Mouse (Mus musculus) heart, postnatal 0 days (tissue): Measurements from ENCODE around the gene Eif3d. TPM values are rescaled to one million over a fixed set of nuclear protein-coding genes. Genes with fewer than 3 reads are reported as not detected.

Experiments
- ATAC-seq: fragments of 200-750 bp; cut with Nextera tagmentation; 2 replicates; pipeline ENCODE4 v1.8.0; 2017; ENCODE audit warnings: low read depth, moderate number of reproducible peaks, moderate library complexity; ENCODE audit not compliant: insufficient read depth
- DNase-seq: peaks from one replicate; pipeline ENCODE4 v3.0.0-alpha.2; 2016; ENCODE audit warnings: low spot score
- H3K27ac ChIP-seq: fragments of 300-500 bp; sonication (generic); 2 replicates; pipeline ENCODE4 v1.5.1; 2014; ENCODE audit warnings: low read depth, mild to moderate bottlenecking
- H3K27me3 ChIP-seq: fragments of 300-500 bp; sonication (generic); 2 replicates; pipeline ENCODE4 v1.6.1; 2014; ENCODE audit warnings: low read length, mixed read lengths; ENCODE audit not compliant: control insufficient read depth, insufficient read depth
- H3K36me3 ChIP-seq: fragments of 300-500 bp; sonication (generic); replicated peaks from 2 replicates; pipeline ENCODE4 v1.6.1; 2014; ENCODE audit warnings: low read length, mixed read lengths; ENCODE audit not compliant: control insufficient read depth, insufficient read depth
- H3K4me1 ChIP-seq: fragments of 300-500 bp; sonication (generic); 2 replicates; pipeline ENCODE4 v1.6.1; 2014; ENCODE audit warnings: antibody characterized with exemption; ENCODE audit not compliant: control insufficient read depth, insufficient read depth
- H3K4me2 ChIP-seq: fragments of 300-500 bp; sonication (generic); 2 replicates; pipeline ENCODE4 v1.6.1; 2014; ENCODE audit warnings: low read depth, mild to moderate bottlenecking, low read length, moderate library complexity
- H3K4me3 ChIP-seq: fragments of 300-500 bp; sonication (generic); 2 replicates; pipeline ENCODE4 v1.5.1; 2014; ENCODE audit warnings: low read depth, low read length
- H3K9ac ChIP-seq: fragments of 300-500 bp; sonication (generic); replicated peaks from 2 replicates; pipeline ENCODE4 v1.6.1; 2014; ENCODE audit warnings: low read depth, low read length, mixed read lengths
- H3K9me3 ChIP-seq: fragments of 300-500 bp; sonication (generic); replicated peaks from 2 replicates; pipeline ENCODE4 v1.6.1; 2016; ENCODE audit warnings: low read length; ENCODE audit not compliant: control insufficient read depth
- CTCF ChIP-seq: IDR thresholded peaks from 2 replicates; pipeline ENCODE4 v1.5.1; 2016; ENCODE audit warnings: antibody characterized with exemption, control low read depth, low read depth
- EP300 ChIP-seq: IDR thresholded peaks from 2 replicates; pipeline ENCODE4 v1.6.1; 2016; ENCODE audit warnings: antibody characterized with exemption, low read depth
- WGBS: fragments of 180-500 bp; shearing (Covaris S2); extraction: QIAGEN DNeasy Blood & Tissue Kit; methylation state at CpG from one replicate; pipeline ENCODE4 v1.1.7; 2014; 5-methylcytosine and 5-hydroxymethylcytosine counted together
- polyA plus RNA-seq: library from polyadenylated mRNA; unstranded; fragments of >200 nt; fragmentation: Nextera tagmentation; extraction: Ambion mirVana; gene quantifications from 2 replicates; pipeline ENCODE4 v1.2.1, GENCODE M21; 2015
- total RNA-seq: library from RNA; depleted of rRNA; stranded (reverse); fragments of >200 nt; gene quantifications from 2 replicates; pipeline ENCODE4 v1.2.3, GENCODE M21; 2014; ENCODE audit warnings: low replicate concordance

The Eif3d gene
- total and polyA plus RNA-seq, 2 experiments from 2014 or later = 90.6 to 110 TPM

- ATAC-seq = no peak
Observed at GRCm38 (mm10) chr15:77952921-77953320, 17.7 kb downstream of the Eif3d start.

GRCm38 (mm10) chr15:77949061-77949460 lies 21.6 kb downstream of the Eif3d start:
- H3K27me3 ChIP-seq = 0 out of 2 replicates have a peak, but pooled peaks cover 4% of the 10 kb centered on the region
- DNase-seq (no peak), ATAC-seq (no peak)
- H3K27ac ChIP-seq = no peak overlapping the region
- no peak overlapping the region for H3K9ac ChIP-seq
- no peaks in the 10 kb centered on the region for H3K9me3 ChIP-seq
- 82% methylated on average over 7 of the region's 7 CpGs for WGBS
- no peak overlapping the region for H3K4me3 ChIP-seq
- H3K36me3 ChIP-seq = no peaks in the 10 kb centered on the region
- H3K4me2 ChIP-seq = no peak overlapping the region
- TF ChIP-seq CTCF (no peak), EP300 (no peak)
- no peaks in the 10 kb centered on the region for H3K4me1 ChIP-seq

More at GRCm38 (mm10) chr15:77952921-77953320, 17.7 kb downstream of the Eif3d start:
- WGBS = 81% methylated on average over 3 of the region's 3 CpGs
- no peak for DNase-seq
- Histone ChIP-seq H3K27ac (no peak overlapping the region), H3K4me1 (peaks cover 12% of the 10 kb centered on the region), H3K4me2 (no peak overlapping the region), H3K27me3 (peaks cover 24% of the 10 kb centered on the region), H3K9ac (no peak overlapping the region), H3K36me3 (no peaks in the 10 kb centered on the region), H3K4me3 (no peak overlapping the region), H3K9me3 (no peaks in the 10 kb centered on the region)
- TF ChIP-seq CTCF (no peak), EP300 (no peak)

GRCm38 (mm10) chr15:77945711-77946110 lies 24.9 kb downstream of the Eif3d start:
- Histone ChIP-seq H3K27ac (no peak overlapping the region), H3K27me3 (no peaks in the 10 kb centered on the region), H3K4me1 (no peaks in the 10 kb centered on the region), H3K4me2 (no peak overlapping the region), H3K9me3 (no peaks in the 10 kb centered on the region), H3K36me3 (no peaks in the 10 kb centered on the region), H3K9ac (no peak overlapping the region), H3K4me3 (no peak overlapping the region)
- no peak for ATAC-seq
- DNase-seq = no peak
- WGBS = 75% methylated on average over 4 of the region's 4 CpGs
- TF ChIP-seq EP300 (no peak), CTCF (no peak)

GRCm38 (mm10) chr15:77941563-77941962 lies 29.1 kb downstream of the Eif3d start:
- Histone ChIP-seq H3K4me3 (no peak overlapping the region), H3K9ac (no peak overlapping the region), H3K4me2 (no peak overlapping the region), H3K27ac (no peak overlapping the region), H3K4me1 (no peaks in the 10 kb centered on the region), H3K9me3 (no peaks in the 10 kb centered on the region), H3K36me3 (no peaks in the 10 kb centered on the region), H3K27me3 (no peaks in the 10 kb centered on the region)
- WGBS = 73% methylated on average over 3 of the region's 3 CpGs
- no peak for ATAC-seq
- no peak for TF ChIP-seq CTCF
- TF ChIP-seq EP300 = no peak
- no peak for DNase-seq

GRCm38 (mm10) chr15:77938516-77938915 lies 32.1 kb downstream of the Eif3d start:
- no peak for ATAC-seq

More at GRCm38 (mm10) chr15:77938516-77938915, 32.1 kb downstream of the Eif3d start:
- H3K9me3 ChIP-seq = no peaks in the 10 kb centered on the region
- H3K27ac ChIP-seq = no peak overlapping the region
- H3K4me1 ChIP-seq = peaks cover 2% of the 10 kb centered on the region; the same call in 1 of the 2 replicates
- H3K9ac ChIP-seq = no peak overlapping the region
- no peak for TF ChIP-seq EP300
- TF ChIP-seq CTCF = no peak
- H3K4me3 ChIP-seq = no peak overlapping the region
- H3K4me2 ChIP-seq = no peak overlapping the region
- 64% methylated on average over 5 of the region's 5 CpGs for WGBS
- peaks cover 5% of the 10 kb centered on the region; the same call in 1 of the 2 replicates for H3K27me3 ChIP-seq
- H3K36me3 ChIP-seq = no peaks in the 10 kb centered on the region
- no peak for DNase-seq
